Mouse (Mus musculus): Measurements from ENCODE around the gene Slc5a7. TPM values are rescaled to one million over a fixed set of nuclear protein-coding genes. Genes with fewer than 3 reads are reported as not detected.
A peak's percentile ranks its signal among the peaks of the same experiment; 100 is the strongest.

Gene Slc5a7
- 0.59 and 0.99 TPM in 2 replicates for polyA plus RNA-seq (2015; fragmentation: Nextera tagmentation; extraction: Ambion mirVana)

DNA sequence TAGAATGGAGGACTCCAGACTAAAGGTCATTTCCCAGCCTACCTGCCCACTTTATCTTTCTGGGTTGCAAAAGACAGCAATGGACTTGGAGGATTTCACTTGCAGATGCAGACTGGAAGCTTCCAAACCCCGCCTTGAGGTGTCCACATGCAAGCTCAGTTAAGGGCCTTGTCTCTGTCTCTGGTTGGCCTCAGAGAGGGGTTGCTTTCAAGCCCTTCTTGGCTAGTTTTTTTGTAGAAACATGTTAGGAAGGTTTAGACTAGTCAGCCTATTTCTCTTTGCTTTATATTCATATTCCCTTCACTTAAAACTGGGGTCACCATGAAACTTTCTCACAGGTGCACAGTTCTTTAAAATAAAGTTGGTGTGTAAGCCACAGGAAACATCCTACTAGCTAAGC, at the start of gene Slc5a7:
Gene Slc5a7 (minus strand): TSS at position 101 of the 400 bp plus-strand sequence.
- H3K27me3 ChIP-seq: no peaks in the 10 kb centered on the region
- no peak for ATAC-seq (replicated peaks)
- H3K9ac ChIP-seq (replicated peaks): peak within 1 kb of the TSS; percentile 43
- 73% methylated on average over 1 of the region's 1 CpGs for WGBS
- H3K4me1 ChIP-seq: peaks cover 6% of the 10 kb centered on the region; the same call in 1 of the 2 replicates
- no peaks in the 10 kb centered on the region for H3K36me3 ChIP-seq
- H3K9me3 ChIP-seq: no peaks in the 10 kb centered on the region
- peak within 1 kb of the TSS; percentile 81 for H3K4me2 ChIP-seq (replicated peaks)
- peak within 1 kb of the TSS; percentile 43 for H3K4me3 ChIP-seq
- no peak within 1 kb of the TSS for H3K27ac ChIP-seq (replicated peaks)

DNA sequence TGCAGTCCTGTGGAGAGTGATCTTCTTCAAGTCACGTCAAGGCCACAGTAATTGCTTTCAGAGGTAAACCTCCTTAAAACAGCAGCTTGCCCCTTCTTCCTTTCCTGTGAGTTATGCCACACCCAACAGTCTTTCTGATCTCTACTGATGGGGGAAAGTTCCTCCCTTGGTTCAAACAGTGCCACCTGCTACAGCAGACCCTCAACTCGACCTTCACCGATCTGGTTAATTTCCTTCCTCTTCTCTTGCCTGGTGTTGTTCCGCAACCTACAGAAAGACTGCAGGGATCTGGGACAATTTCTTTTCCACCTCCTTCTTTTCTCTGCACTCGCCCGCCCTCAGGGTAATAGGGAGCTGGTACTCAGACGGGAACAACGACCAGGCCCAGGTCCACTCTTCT, 48.8 kb upstream of the Slc5a7 start:
- Histone ChIP-seq H3K4me2 (replicated peaks) (no peak overlapping the region), H3K4me3 (no peak overlapping the region), H3K9me3 (no peaks in the 10 kb centered on the region), H3K4me1 (no peaks in the 10 kb centered on the region), H3K36me3 (no peaks in the 10 kb centered on the region), H3K9ac (replicated peaks) (no peak overlapping the region), H3K27me3 (no peaks in the 10 kb centered on the region), H3K27ac (replicated peaks) (no peak overlapping the region)
- no peak for ATAC-seq (replicated peaks)
- 81% methylated on average over 8 of the region's 8 CpGs for WGBS

DNA sequence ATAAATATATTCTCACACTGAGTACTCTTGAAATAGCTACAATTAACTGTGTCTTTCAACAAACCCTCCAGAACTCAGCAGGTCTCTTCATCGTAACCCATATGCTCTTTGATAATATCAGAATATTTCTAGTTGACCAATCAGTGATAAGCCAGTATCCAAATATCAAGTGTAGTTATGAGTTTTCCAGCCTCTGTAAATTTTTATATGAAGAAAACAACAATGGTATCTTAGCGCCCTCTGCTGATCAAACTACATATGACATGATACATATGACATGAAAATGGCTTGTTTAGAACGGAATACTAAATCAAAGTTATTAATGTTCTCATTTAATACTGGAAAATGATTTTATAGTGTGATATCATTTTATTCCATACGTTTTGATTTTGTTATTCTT, 44.6 kb upstream of the Slc5a7 start:
- Histone ChIP-seq H3K27ac (replicated peaks) (no peak overlapping the region), H3K36me3 (no peaks in the 10 kb centered on the region)
- no peak for ATAC-seq (replicated peaks)

DNA sequence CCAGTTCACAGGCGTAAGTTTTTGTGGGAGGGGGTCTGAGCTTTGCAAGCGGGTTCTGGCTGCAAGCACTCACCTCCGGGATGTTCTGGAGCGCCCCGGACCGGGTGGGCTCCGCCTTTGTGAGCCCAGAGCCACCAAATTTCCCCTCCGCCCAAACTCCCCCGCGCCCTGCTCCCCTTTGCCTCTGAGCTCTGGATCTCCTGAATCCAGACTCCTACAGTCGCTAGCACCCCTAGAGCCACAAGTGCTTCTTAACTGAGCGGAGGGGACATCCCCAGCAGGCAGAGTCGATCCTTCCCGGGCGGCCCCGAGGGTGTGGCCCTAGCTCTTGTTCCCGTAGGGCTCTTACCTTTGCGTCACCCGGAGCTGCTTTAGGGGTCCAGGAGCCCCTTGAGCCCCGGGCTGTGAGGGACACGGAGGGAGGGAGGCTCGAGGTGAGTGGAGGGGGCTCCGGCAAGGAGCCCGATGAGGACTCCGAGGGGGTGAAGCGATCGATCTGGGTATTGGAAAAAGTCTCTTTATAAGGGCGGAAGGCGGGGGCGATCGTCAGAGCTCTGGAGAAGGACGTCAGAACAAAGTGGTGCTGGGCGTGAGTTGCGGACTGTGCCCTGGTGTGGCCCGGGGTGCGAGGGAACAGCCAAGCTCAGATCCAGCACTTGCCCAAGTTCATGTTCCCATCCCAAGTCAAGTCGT, 456 bp downstream of the Slc5a7 start:
- Histone ChIP-seq H3K4me2 (replicated peaks) (peak overlapping the region; percentile 81), H3K4me3 (peak overlapping the region; percentile 43), H3K36me3 (no peaks in the 10 kb centered on the region), H3K9me3 (no peaks in the 10 kb centered on the region), H3K27ac (replicated peaks) (no peak overlapping the region), H3K4me1 (peaks cover 6% of the 10 kb centered on the region; the same call in 1 of the 2 replicates), H3K27me3 (no peaks in the 10 kb centered on the region), H3K9ac (replicated peaks) (peak overlapping the region; percentile 43)
- peak; percentile 81 for ATAC-seq (replicated peaks)
- WGBS: 2% methylated on average over 37 of the region's 37 CpGs

More for the DNA sequence above, 44.6 kb upstream of the Slc5a7 start:
- Histone ChIP-seq H3K27me3 (no peaks in the 10 kb centered on the region), H3K4me2 (replicated peaks) (no peak overlapping the region), H3K9ac (replicated peaks) (no peak overlapping the region), H3K4me1 (no peaks in the 10 kb centered on the region), H3K4me3 (no peak overlapping the region), H3K9me3 (no peaks in the 10 kb centered on the region)
- 27% methylated on average over 4 of the region's 4 CpGs for WGBS

DNA sequence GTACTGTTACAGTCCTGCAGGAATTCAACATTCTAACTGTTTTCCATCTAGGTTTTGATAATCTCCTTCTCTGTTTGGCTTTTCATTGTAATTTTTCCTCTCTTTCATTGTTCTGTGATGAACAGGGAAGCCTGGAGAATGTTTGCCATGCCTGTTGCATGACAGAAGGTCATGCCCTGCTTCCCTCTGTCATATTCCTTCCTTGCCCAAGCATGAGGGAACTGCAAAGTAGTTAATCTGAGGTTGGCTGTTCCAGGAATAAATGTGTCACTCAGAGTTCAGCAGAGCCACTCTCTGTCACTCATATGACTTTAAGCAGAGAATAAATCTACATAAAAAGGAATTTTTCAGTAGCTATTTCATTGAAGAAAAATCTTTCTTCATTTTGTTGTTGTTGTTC, 48.1 kb downstream of the Slc5a7 start:
- no peak for ATAC-seq (replicated peaks)
- Histone ChIP-seq H3K4me2 (replicated peaks) (no peak overlapping the region), H3K36me3 (no peaks in the 10 kb centered on the region), H3K4me1 (no peaks in the 10 kb centered on the region), H3K27me3 (no peaks in the 10 kb centered on the region), H3K4me3 (no peak overlapping the region), H3K9ac (replicated peaks) (no peak overlapping the region), H3K9me3 (no peaks in the 10 kb centered on the region), H3K27ac (replicated peaks) (no peak overlapping the region)

DNA sequence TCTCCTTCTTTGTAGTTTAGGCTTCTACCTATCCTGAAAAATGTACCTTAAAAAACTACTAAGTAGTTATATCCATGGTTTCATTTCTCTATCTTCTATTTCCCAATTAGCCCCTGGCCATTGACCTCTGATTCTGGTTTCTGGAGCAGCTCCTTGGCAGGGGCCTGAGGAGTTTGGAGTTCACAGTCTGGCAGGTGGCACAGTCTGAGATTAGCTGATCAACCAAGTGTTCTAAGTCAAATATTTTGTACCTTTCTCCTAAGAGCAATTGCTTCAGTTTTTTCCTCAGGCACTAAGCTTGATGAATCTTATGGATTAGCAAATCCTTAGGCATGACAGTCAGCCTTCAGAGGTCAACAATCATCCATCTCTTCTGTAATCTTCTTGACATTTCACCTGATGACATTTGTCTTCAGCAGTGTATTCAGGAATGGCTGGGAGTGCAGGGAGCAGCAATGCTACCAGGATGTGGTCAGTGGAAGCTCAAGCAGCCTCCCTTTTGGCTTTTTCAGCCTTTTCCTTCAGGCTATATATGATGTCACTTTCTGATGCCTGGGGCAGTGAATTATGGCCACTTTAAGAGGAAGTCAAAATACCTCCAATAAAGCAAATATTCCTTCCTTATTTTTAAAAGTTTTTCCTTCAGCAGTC, 55.1 kb downstream of the Slc5a7 start:
- no peaks in the 10 kb centered on the region for H3K9me3 ChIP-seq
- no peak overlapping the region for H3K9ac ChIP-seq (replicated peaks)
- H3K4me1 ChIP-seq: no peaks in the 10 kb centered on the region
- H3K27ac ChIP-seq (replicated peaks): no peak overlapping the region
- H3K36me3 ChIP-seq: no peaks in the 10 kb centered on the region
- no peak overlapping the region for H3K4me2 ChIP-seq (replicated peaks)
- ATAC-seq (replicated peaks): no peak
- no peaks in the 10 kb centered on the region for H3K27me3 ChIP-seq
- no peak overlapping the region for H3K4me3 ChIP-seq

DNA sequence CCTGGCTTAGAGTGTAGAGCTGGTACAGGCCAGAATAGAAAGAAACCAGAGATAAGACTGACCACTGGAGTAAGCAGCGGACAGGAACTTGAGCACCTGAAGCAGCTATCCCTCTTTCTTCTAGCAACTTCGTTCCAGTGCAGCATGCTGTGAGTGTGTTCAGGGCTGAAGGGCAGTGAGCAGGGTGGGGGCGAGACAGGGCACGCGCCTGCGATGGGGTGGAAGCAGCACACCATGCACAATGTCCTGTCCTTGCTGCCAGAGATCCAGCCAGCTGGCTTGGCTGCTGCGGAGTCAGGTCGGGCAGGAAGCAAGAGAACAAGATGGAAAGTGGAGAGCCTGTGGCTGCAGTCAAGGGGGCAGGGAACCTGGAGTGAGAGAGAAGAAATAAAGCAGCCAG, 59.4 kb downstream of the Slc5a7 start:
- no peak for ATAC-seq (replicated peaks)
- WGBS: 76% methylated on average over 8 of the region's 8 CpGs
- no peak overlapping the region for H3K27ac ChIP-seq (replicated peaks)
- no peak overlapping the region for H3K9ac ChIP-seq (replicated peaks)
- H3K36me3 ChIP-seq: no peaks in the 10 kb centered on the region
- no peaks in the 10 kb centered on the region for H3K4me1 ChIP-seq
- H3K9me3 ChIP-seq: no peaks in the 10 kb centered on the region
- no peak overlapping the region for H3K4me3 ChIP-seq
- H3K4me2 ChIP-seq (replicated peaks): no peak overlapping the region
- H3K27me3 ChIP-seq: no peaks in the 10 kb centered on the region

Measured in forebrain, embryonic 15.5 days (tissue).